Mouse (Mus musculus): ENCODE results near the gene Tmem229b. TPM values are rescaled to one million over a fixed set of nuclear protein-coding genes. Genes with fewer than 3 reads are reported as not detected.

Tmem229b gene
- polyA plus RNA-seq (2011; ENCODE audit: insufficient read depth, insufficient read length, low read depth, missing spikeins) = 1.4 and 2.3 TPM in 2 replicates

DNA sequence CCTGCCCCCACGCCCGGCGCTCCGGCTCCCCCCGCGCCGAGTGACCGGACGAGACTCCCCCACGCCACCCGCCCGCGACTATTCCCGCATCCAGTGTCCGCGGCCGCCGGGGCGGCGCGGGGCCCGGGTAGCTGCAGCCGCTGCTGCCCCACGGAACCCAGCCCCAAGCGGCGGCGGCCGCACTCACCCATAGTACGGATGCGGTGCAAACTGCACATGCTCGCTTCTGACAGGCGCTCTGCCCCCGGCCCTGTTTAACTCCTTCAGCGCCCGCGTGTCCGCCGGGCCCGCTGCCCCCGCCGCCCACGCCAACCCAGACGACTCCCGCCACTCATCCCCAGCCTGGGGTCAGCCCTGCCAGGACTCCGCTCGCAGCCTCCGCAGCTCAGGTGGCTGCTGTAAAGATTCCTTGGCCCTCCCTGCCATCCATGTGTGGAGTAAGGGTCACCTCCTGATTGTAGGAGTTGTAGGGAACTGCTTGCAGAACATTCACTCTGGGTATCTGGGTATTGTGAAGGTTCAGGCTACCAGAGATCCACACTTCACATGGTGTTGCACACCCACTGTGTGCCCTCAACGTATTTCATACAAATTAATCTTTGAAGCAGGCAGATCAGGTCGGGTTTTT, at the start of gene Tmem229b:
Gene Tmem229b (minus strand): TSS at position 502 of the 628 bp plus-strand sequence.
- peak within 1 kb of the TSS; percentile 65 for H3K4me3 ChIP-seq (ENCODE audit: low read depth, low read length)
- no peak for TF ChIP-seq POLR2A (IDR thresholded peaks at IDR 0.05; ENCODE audit: insufficient read depth, low read length)
- TF ChIP-seq CTCF (IDR thresholded peaks at IDR 0.05; ENCODE audit: low read depth, low read length) = no peak
- no peak for TF ChIP-seq EP300 (IDR thresholded peaks at IDR 0.05; ENCODE audit: insufficient read depth, low read depth, low read length)
- peak within 1 kb of the TSS; percentile 75 for H3K9ac ChIP-seq (ENCODE audit: low read depth, poor library complexity, severe bottlenecking)
- H3K27me3 ChIP-seq (ENCODE audit: control insufficient read depth, insufficient read depth, low read length, poor library complexity, severe bottlenecking) = no peaks in the 10 kb centered on the region
- no peaks in the 10 kb centered on the region for H3K4me1 ChIP-seq (ENCODE audit: control insufficient read depth, insufficient read depth, low read length)
- H3K27ac ChIP-seq (ENCODE audit: insufficient read depth, low read length) = no peak within 1 kb of the TSS
- H3K9me3 ChIP-seq (replicated peaks; ENCODE audit: control insufficient read depth, insufficient read depth, low read length, poor library complexity, severe bottlenecking) = no peaks in the 10 kb centered on the region
- H3K36me3 ChIP-seq (ENCODE audit: control insufficient read depth, insufficient read depth, low read length, poor library complexity, severe bottlenecking) = no peaks in the 10 kb centered on the region

DNA sequence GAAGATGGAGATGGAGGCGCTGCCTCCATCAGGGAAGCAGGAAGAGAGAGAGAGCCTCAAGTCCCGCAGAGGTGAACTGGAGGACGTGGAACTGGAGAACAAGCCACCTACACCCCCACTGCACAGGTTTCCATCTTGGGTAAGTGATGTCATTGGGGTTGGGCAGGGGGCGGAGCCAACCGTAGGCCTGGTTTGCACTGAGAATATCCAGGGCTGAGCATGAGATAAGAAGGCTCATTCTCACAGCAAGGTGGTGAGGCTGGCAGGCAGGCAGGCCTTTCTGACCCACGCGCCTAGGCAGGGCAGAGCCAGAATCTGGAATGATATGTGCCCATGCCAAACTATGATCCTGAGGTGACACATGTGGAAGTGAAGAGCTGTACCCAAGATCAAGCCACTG, 47.8 kb upstream of the Tmem229b start:
- H3K36me3 ChIP-seq (ENCODE audit: control insufficient read depth, insufficient read depth, low read length, poor library complexity, severe bottlenecking) = no peaks in the 10 kb centered on the region; the same call in 1 of the 2 replicates
- H3K4me3 ChIP-seq (ENCODE audit: low read depth, low read length) = no peak overlapping the region
- no peak for TF ChIP-seq EP300 (IDR thresholded peaks at IDR 0.05; ENCODE audit: insufficient read depth, low read depth, low read length)
- no peak for TF ChIP-seq POLR2A (IDR thresholded peaks at IDR 0.05; ENCODE audit: insufficient read depth, low read length)
- TF ChIP-seq CTCF (IDR thresholded peaks at IDR 0.05; ENCODE audit: low read depth, low read length) = no peak
- H3K27ac ChIP-seq (ENCODE audit: insufficient read depth, low read length) = no peak overlapping the region
- H3K9ac ChIP-seq (ENCODE audit: low read depth, poor library complexity, severe bottlenecking) = no peak overlapping the region
- no peaks in the 10 kb centered on the region for H3K27me3 ChIP-seq (ENCODE audit: control insufficient read depth, insufficient read depth, low read length, poor library complexity, severe bottlenecking)
- peaks cover 5% of the 10 kb centered on the region for H3K4me1 ChIP-seq (ENCODE audit: control insufficient read depth, insufficient read depth, low read length)
- no peaks in the 10 kb centered on the region for H3K9me3 ChIP-seq (replicated peaks; ENCODE audit: control insufficient read depth, insufficient read depth, low read length, poor library complexity, severe bottlenecking)

GRCm38 (mm10) chr12:79052073-79052472, 44.6 kb upstream of the Tmem229b start:
- Histone ChIP-seq H3K27ac (ENCODE audit: insufficient read depth, low read length) (no peak overlapping the region), H3K9ac (ENCODE audit: low read depth, poor library complexity, severe bottlenecking) (no peak overlapping the region), H3K4me3 (ENCODE audit: low read depth, low read length) (no peak overlapping the region), H3K36me3 (ENCODE audit: control insufficient read depth, insufficient read depth, low read length, poor library complexity, severe bottlenecking) (no peaks in the 10 kb centered on the region; the same call in 1 of the 2 replicates), H3K4me1 (ENCODE audit: control insufficient read depth, insufficient read depth, low read length) (peaks cover 5% of the 10 kb centered on the region), H3K9me3 (replicated peaks; ENCODE audit: control insufficient read depth, insufficient read depth, low read length, poor library complexity, severe bottlenecking) (no peaks in the 10 kb centered on the region), H3K27me3 (ENCODE audit: control insufficient read depth, insufficient read depth, low read length, poor library complexity, severe bottlenecking) (no peaks in the 10 kb centered on the region)
- no peak for TF ChIP-seq EP300 (IDR thresholded peaks at IDR 0.05; ENCODE audit: insufficient read depth, low read depth, low read length)
- no peak for TF ChIP-seq CTCF (IDR thresholded peaks at IDR 0.05; ENCODE audit: low read depth, low read length)
- no peak for TF ChIP-seq POLR2A (IDR thresholded peaks at IDR 0.05; ENCODE audit: insufficient read depth, low read length)

- TF ChIP-seq POLR2A (IDR thresholded peaks at IDR 0.05; ENCODE audit: insufficient read depth, low read length) (no peak), EP300 (IDR thresholded peaks at IDR 0.05; ENCODE audit: insufficient read depth, low read depth, low read length) (no peak), CTCF (IDR thresholded peaks at IDR 0.05; ENCODE audit: low read depth, low read length) (no peak)
- no peaks in the 10 kb centered on the region for H3K36me3 ChIP-seq (ENCODE audit: control insufficient read depth, insufficient read depth, low read length, poor library complexity, severe bottlenecking)
These were observed 43.3 kb upstream of the Tmem229b start for GRCm38 (mm10) chr12:79050545-79051212.

GRCm38 (mm10) chr12:79049807-79050206, 42.4 kb upstream of the Tmem229b start:
- no peaks in the 10 kb centered on the region for H3K36me3 ChIP-seq (ENCODE audit: control insufficient read depth, insufficient read depth, low read length, poor library complexity, severe bottlenecking)
- no peak for TF ChIP-seq POLR2A (IDR thresholded peaks at IDR 0.05; ENCODE audit: insufficient read depth, low read length)
- no peak for TF ChIP-seq EP300 (IDR thresholded peaks at IDR 0.05; ENCODE audit: insufficient read depth, low read depth, low read length)
- no peak for TF ChIP-seq CTCF (IDR thresholded peaks at IDR 0.05; ENCODE audit: low read depth, low read length)
- H3K4me1 ChIP-seq (ENCODE audit: control insufficient read depth, insufficient read depth, low read length) = peaks cover 2% of the 10 kb centered on the region
- no peak overlapping the region for H3K4me3 ChIP-seq (ENCODE audit: low read depth, low read length)
- H3K9ac ChIP-seq (ENCODE audit: low read depth, poor library complexity, severe bottlenecking) = no peak overlapping the region
- no peaks in the 10 kb centered on the region for H3K9me3 ChIP-seq (replicated peaks; ENCODE audit: control insufficient read depth, insufficient read depth, low read length, poor library complexity, severe bottlenecking)
- H3K27ac ChIP-seq (ENCODE audit: insufficient read depth, low read length) = no peak overlapping the region
- no peaks in the 10 kb centered on the region for H3K27me3 ChIP-seq (ENCODE audit: control insufficient read depth, insufficient read depth, low read length, poor library complexity, severe bottlenecking)

More at GRCm38 (mm10) chr12:79050545-79051212, 43.3 kb upstream of the Tmem229b start:
- no peaks in the 10 kb centered on the region for H3K9me3 ChIP-seq (replicated peaks; ENCODE audit: control insufficient read depth, insufficient read depth, low read length, poor library complexity, severe bottlenecking)
- H3K27me3 ChIP-seq (ENCODE audit: control insufficient read depth, insufficient read depth, low read length, poor library complexity, severe bottlenecking) = no peaks in the 10 kb centered on the region
- no peak overlapping the region for H3K9ac ChIP-seq (ENCODE audit: low read depth, poor library complexity, severe bottlenecking)
- H3K4me3 ChIP-seq (ENCODE audit: low read depth, low read length) = no peak overlapping the region
- H3K27ac ChIP-seq (ENCODE audit: insufficient read depth, low read length) = no peak overlapping the region
- H3K4me1 ChIP-seq (ENCODE audit: control insufficient read depth, insufficient read depth, low read length) = peaks cover 5% of the 10 kb centered on the region

GRCm38 (mm10) chr12:79048898-79049297, 41.5 kb upstream of the Tmem229b start:
- Histone ChIP-seq H3K9me3 (replicated peaks; ENCODE audit: control insufficient read depth, insufficient read depth, low read length, poor library complexity, severe bottlenecking) (no peaks in the 10 kb centered on the region), H3K9ac (ENCODE audit: low read depth, poor library complexity, severe bottlenecking) (no peak overlapping the region), H3K36me3 (ENCODE audit: control insufficient read depth, insufficient read depth, low read length, poor library complexity, severe bottlenecking) (no peaks in the 10 kb centered on the region), H3K27ac (ENCODE audit: insufficient read depth, low read length) (no peak overlapping the region), H3K4me3 (ENCODE audit: low read depth, low read length) (no peak overlapping the region), H3K4me1 (ENCODE audit: control insufficient read depth, insufficient read depth, low read length) (no peaks in the 10 kb centered on the region), H3K27me3 (ENCODE audit: control insufficient read depth, insufficient read depth, low read length, poor library complexity, severe bottlenecking) (no peaks in the 10 kb centered on the region)
- no peak for TF ChIP-seq POLR2A (IDR thresholded peaks at IDR 0.05; ENCODE audit: insufficient read depth, low read length)
- no peak for TF ChIP-seq CTCF (IDR thresholded peaks at IDR 0.05; ENCODE audit: low read depth, low read length)
- TF ChIP-seq EP300 (IDR thresholded peaks at IDR 0.05; ENCODE audit: insufficient read depth, low read depth, low read length) = no peak

Data from ES-Bruce4 (cell line).